Mouse (Mus musculus) ovary, postnatal 10 days (tissue): Measurements from ENCODE around the gene Hand1.
A peak's percentile ranks its signal among the peaks of the same experiment; 100 is the strongest.
"Not testable (repeated sequence)": the region's sequence is repeated elsewhere in the genome, so short reads cannot be mapped to it uniquely, and the experiment has no call there.

Experiments used
- DNase-seq: peaks from one replicate; pipeline ENCODE4 v3.0.0; 2022; ENCODE audit warnings: low spot score

The Hand1 gene

GRCm38 (mm10) chr11:57833296-57833977, 819 bp upstream of the Hand1 start:
- DNase-seq = no peak

GRCm38 (mm10) chr11:57831861-57832260, 757 bp downstream of the Hand1 start:
- no peak for DNase-seq

GRCm38 (mm10) chr11:57831281-57831781, 1.3 kb downstream of the Hand1 start:
- no peak for DNase-seq

GRCm38 (mm10) chr11:57829871-57830775, 2.5 kb downstream of the Hand1 start:
- DNase-seq = no peak

- DNase-seq = no peak
These were observed 3.4 kb downstream of the Hand1 start for GRCm38 (mm10) chr11:57828955-57829870.

GRCm38 (mm10) chr11:57827915-57828545, 4.6 kb downstream of the Hand1 start:
- DNase-seq = no peak

GRCm38 (mm10) chr11:57827048-57827914, 5.3 kb downstream of the Hand1 start:
- no peak for DNase-seq

- not testable (repeated sequence) for DNase-seq
These were observed 7.4 kb downstream of the Hand1 start for GRCm38 (mm10) chr11:57825234-57825633.

GRCm38 (mm10) chr11:57823714-57824113, 8.9 kb downstream of the Hand1 start:
- no peak for DNase-seq

GRCm38 (mm10) chr11:57823159-57823558, 9.5 kb downstream of the Hand1 start:
- not testable (repeated sequence) for DNase-seq

GRCm38 (mm10) chr11:57819999-57820581, 12.5 kb downstream of the Hand1 start:
- DNase-seq = peak; percentile 77

GRCm38 (mm10) chr11:57818189-57818588, 14.4 kb downstream of the Hand1 start:
- DNase-seq = no peak

GRCm38 (mm10) chr11:57813641-57814040, 19.0 kb downstream of the Hand1 start:
- no peak for DNase-seq

GRCm38 (mm10) chr11:57812212-57812611, 20.4 kb downstream of the Hand1 start:
- no peak for DNase-seq

- no peak for DNase-seq
These were observed 21.6 kb downstream of the Hand1 start for GRCm38 (mm10) chr11:57811006-57811405.

- DNase-seq = no peak
These were observed 22.9 kb downstream of the Hand1 start for GRCm38 (mm10) chr11:57809732-57810098.

- no peak for DNase-seq
These were observed 23.4 kb downstream of the Hand1 start for GRCm38 (mm10) chr11:57809017-57809731.

- DNase-seq = no peak
These were observed 27.6 kb downstream of the Hand1 start for GRCm38 (mm10) chr11:57805047-57805446.

GRCm38 (mm10) chr11:57802511-57802870, 30.1 kb downstream of the Hand1 start:
- no peak for DNase-seq
